Mouse (Mus musculus) liver, adult 2 months (tissue): ENCODE results near the gene Lmf1.

ENCODE experiments used
- CTCF ChIP-seq: fragments of 200-500 bp; IDR thresholded peaks from 2 replicates; pipeline ENCODE4 v1.5.1; 2011; ENCODE audit warnings: low read depth, low read length, control low read depth
- POLR2A ChIP-seq: fragments of 200-500 bp; IDR thresholded peaks from 2 replicates; pipeline ENCODE4 v1.6.1; 2011; ENCODE audit warnings: low read length, control low read depth; ENCODE audit not compliant: insufficient read depth; ENCODE audit errors: extremely low read depth

DNA sequence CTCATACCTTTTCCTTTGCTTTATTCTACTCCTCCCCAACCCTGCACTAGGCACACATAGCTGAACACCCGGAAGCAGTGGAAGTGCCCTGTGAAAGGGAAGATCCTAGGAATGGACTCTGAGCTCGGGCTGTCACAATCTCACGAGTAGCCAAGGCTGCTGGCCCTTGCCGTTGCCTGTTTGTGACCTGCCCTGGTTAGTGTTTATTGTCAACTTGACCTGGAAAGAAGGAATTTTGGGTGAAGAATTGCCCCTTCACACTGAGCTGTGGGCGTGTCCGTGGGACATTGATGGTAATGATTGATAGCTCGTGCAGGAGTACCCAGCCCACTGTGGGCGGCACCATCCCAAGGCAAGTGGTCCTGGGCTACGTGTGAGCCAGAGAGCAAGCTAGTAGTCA, 5.8 kb downstream of the Lmf1 start:
- TF ChIP-seq CTCF = no peak
- no peak for TF ChIP-seq POLR2A
